Mouse (Mus musculus) thymus, adult 2 months (tissue): Measurements from ENCODE around the gene Vps37c.

Source experiments
- CTCF ChIP-seq: fragments of 200-500 bp; IDR thresholded peaks from 2 replicates; pipeline ENCODE4 v1.5.1; 2012; ENCODE audit warnings: mild to moderate bottlenecking, control low read depth, low read length, moderate library complexity, borderline replicate concordance; ENCODE audit not compliant: control insufficient read depth, poor library complexity, insufficient read depth; ENCODE audit errors: extremely low read depth
- POLR2A ChIP-seq: fragments of 200-500 bp; IDR thresholded peaks from 2 replicates; pipeline ENCODE4 v1.6.1; 2012; ENCODE audit warnings: mild to moderate bottlenecking, low read length, control low read depth, moderate library complexity; ENCODE audit not compliant: control insufficient read depth, poor library complexity, insufficient read depth; ENCODE audit errors: extremely low read depth

GRCm38 (mm10) chr19:10763381-10764031 is 75.0 kb downstream of the Vps37c start:
- no peak for TF ChIP-seq CTCF
- no peak for TF ChIP-seq POLR2A
